Mouse (Mus musculus) liver, embryonic 14.5 days (tissue): Measurements from ENCODE around the gene Ddb1. TPM values are rescaled to one million over a fixed set of nuclear protein-coding genes. Genes with fewer than 3 reads are reported as not detected.

Source experiments
- ATAC-seq: fragments of 200-750 bp; cut with Nextera tagmentation; 2 replicates; pipeline ENCODE4 v1.8.0; 2017; ENCODE audit warnings: moderate number of reproducible peaks, mild to moderate bottlenecking, moderate library complexity; ENCODE audit not compliant: insufficient read depth
- DNase-seq, 3 experiments: peaks; one replicate each; pipeline ENCODE4 v3.0.0-alpha.2; 2012 to 2013; ENCODE audit warnings: low read depth in 3 of 3, low spot score in 3 of 3
- H3K27ac ChIP-seq: fragments of 300-500 bp; sonication (generic); 2 replicates; pipeline ENCODE4 v1.5.1; 2014; ENCODE audit warnings: moderate library complexity, mild to moderate bottlenecking, control low read depth, inconsistent platforms
- H3K27me3 ChIP-seq: fragments of 300-500 bp; sonication (generic); 2 replicates; pipeline ENCODE4 v1.6.1; 2014; ENCODE audit warnings: mild to moderate bottlenecking, low read length, moderate library complexity; ENCODE audit not compliant: control insufficient read depth, insufficient read depth
- H3K36me3 ChIP-seq: fragments of 300-500 bp; sonication (generic); replicated peaks from 2 replicates; pipeline ENCODE4 v1.6.1; 2014; ENCODE audit warnings: low read depth; ENCODE audit not compliant: control insufficient read depth, insufficient read depth
- H3K4me1 ChIP-seq, 2 experiments: fragments of 200-500 bp in 1 of 2; fragments of 300-500 bp in 1 of 2; sonication (generic) in 1 of 2; replicated peaks; 2 replicates each; pipeline ENCODE4 v1.6.1; 2012 to 2014; ENCODE audit warnings: antibody characterized with exemption in 1 of 2, inconsistent platforms in 1 of 2, low read length in 1 of 2; ENCODE audit not compliant: control insufficient read depth in 2 of 2, insufficient read depth in 2 of 2
- H3K4me2 ChIP-seq: fragments of 300-500 bp; sonication (generic); 2 replicates; pipeline ENCODE4 v1.6.1; 2014; ENCODE audit warnings: low read depth, mild to moderate bottlenecking, control low read depth, moderate library complexity
- H3K4me3 ChIP-seq, 2 experiments: fragments of 200-500 bp in 1 of 2; fragments of 300-500 bp in 1 of 2; sonication (generic) in 1 of 2; 2 replicates each; pipeline ENCODE4 v1.5.1; 2012 to 2014; ENCODE audit warnings: low read depth in 2 of 2, low read length in 2 of 2, mild to moderate bottlenecking in 2 of 2, control low read depth in 1 of 2, inconsistent platforms in 1 of 2, moderate library complexity in 1 of 2; ENCODE audit not compliant: insufficient read depth in 1 of 2
- H3K9ac ChIP-seq: fragments of 300-500 bp; sonication (generic); replicated peaks from 2 replicates; pipeline ENCODE4 v1.6.1; 2014; ENCODE audit warnings: mild to moderate bottlenecking, control low read depth, moderate library complexity
- H3K9me3 ChIP-seq: fragments of 300-500 bp; sonication (generic); 2 replicates; pipeline ENCODE4 v1.6.1; 2016; ENCODE audit warnings: low read length, mixed read lengths; ENCODE audit not compliant: control insufficient read depth
- CTCF ChIP-seq: IDR thresholded peaks from 2 replicates; pipeline ENCODE4 v1.5.1; 2016; ENCODE audit warnings: antibody characterized with exemption, low read depth, control low read depth
- EP300 ChIP-seq: IDR thresholded peaks from 2 replicates; pipeline ENCODE4 v1.6.1; 2016; ENCODE audit warnings: antibody characterized with exemption, low read depth
- WGBS: fragments of 180-500 bp; shearing (Covaris S2); extraction: QIAGEN DNeasy Blood & Tissue Kit; methylation state at CpG from one replicate; pipeline ENCODE4 v1.1.7; 2014; ENCODE audit not compliant: insufficient replicate concordance; 5-methylcytosine and 5-hydroxymethylcytosine counted together
- polyA plus RNA-seq, 2 experiments: library from polyadenylated mRNA; depleted of rRNA in 1 of 2; stranded (reverse) in 1 of 2; unstranded in 1 of 2; fragments of >200 nt; fragmentation: Nextera tagmentation in 1 of 2; extraction: Ambion mirVana in 1 of 2; gene quantifications; 2 replicates each; pipeline versions ENCODE4 v1.2.1 to v1.2.3; 2012 to 2014

Gene Ddb1
- polyA plus RNA-seq, 2 experiments = 91.2 to 133 TPM

- peak overlapping the region; percentile 44 for H3K4me2 ChIP-seq
- no peaks in the 10 kb centered on the region for H3K27me3 ChIP-seq
- H3K4me1 ChIP-seq = peaks cover 20 to 21% of the 10 kb centered on the region in 2 experiments
- H3K36me3 ChIP-seq = no peaks in the 10 kb centered on the region
- no peak for ATAC-seq
- H3K4me3 ChIP-seq = no peak overlapping the region
- no peaks in the 10 kb centered on the region for H3K9me3 ChIP-seq
- WGBS = 52% methylated on average over 13 of the region's 13 CpGs
- H3K9ac ChIP-seq = peak overlapping the region; percentile 40; the same call in 1 of the 2 replicates
- TF ChIP-seq EP300 (no peak), CTCF (no peak)
- DNase-seq = no peak
- H3K27ac ChIP-seq = no peak overlapping the region
Measured at GRCm38 (mm10) chr19:10640589-10641378, 35.7 kb downstream of the Ddb1 start.

- Histone ChIP-seq H3K36me3 (no peaks in the 10 kb centered on the region), H3K9me3 (no peaks in the 10 kb centered on the region), H3K4me3 (no peak overlapping the region), H3K27me3 (no peaks in the 10 kb centered on the region), H3K4me2 (no peak overlapping the region), H3K4me1 (peaks cover 0 to under 1% of the 10 kb centered on the region in 2 experiments; a peak in 2 of 4 replicates), H3K27ac (no peak overlapping the region), H3K9ac (no peak overlapping the region)
- 71% methylated on average over 2 of the region's 2 CpGs for WGBS
- ATAC-seq (no peak), DNase-seq (no peak)
- no peak for TF ChIP-seq CTCF
- TF ChIP-seq EP300 = no peak
Measured at GRCm38 (mm10) chr19:10645616-10646015, 40.5 kb downstream of the Ddb1 start.

DNA sequence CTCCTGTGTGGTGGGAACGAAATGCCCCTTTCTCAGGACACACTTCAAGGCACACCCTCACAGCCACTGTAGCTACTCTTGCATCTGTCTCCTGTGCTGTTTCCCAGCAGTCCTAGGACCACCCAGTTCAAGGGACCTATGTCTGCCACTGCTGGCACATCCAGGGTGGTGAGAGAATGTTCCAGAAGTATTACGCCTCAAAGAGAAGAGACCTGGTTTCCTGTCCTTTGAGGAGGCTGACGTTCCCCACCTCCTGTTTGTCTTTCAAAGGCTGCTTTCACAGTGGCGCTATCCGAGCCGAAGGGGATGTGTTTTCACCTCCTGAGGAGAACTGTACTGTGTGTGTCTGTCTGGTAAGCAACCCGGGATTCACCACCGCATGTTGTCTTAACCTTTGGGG, 43.0 kb downstream of the Ddb1 start:
- no peaks in the 10 kb centered on the region for H3K36me3 ChIP-seq
- no peaks in the 10 kb centered on the region for H3K27me3 ChIP-seq
- H3K9ac ChIP-seq = no peak overlapping the region
- TF ChIP-seq CTCF (no peak), EP300 (no peak)
- WGBS = 63% methylated on average over 8 of the region's 8 CpGs
- no peak overlapping the region for H3K27ac ChIP-seq
- DNase-seq (no peak), ATAC-seq (no peak)
- no peaks in the 10 kb centered on the region for H3K9me3 ChIP-seq
- H3K4me3 ChIP-seq = no peak overlapping the region
- peaks cover 0 to 5% of the 10 kb centered on the region in 2 experiments; a peak in 2 of 4 replicates for H3K4me1 ChIP-seq
- no peak overlapping the region for H3K4me2 ChIP-seq

GRCm38 (mm10) chr19:10656058-10656457, 50.9 kb downstream of the Ddb1 start:
- no peak overlapping the region for H3K9ac ChIP-seq
- H3K4me1 ChIP-seq = peaks cover 40 to 58% of the 10 kb centered on the region in 2 experiments
- no peak for DNase-seq
- ATAC-seq = no peak
- no peak overlapping the region for H3K4me2 ChIP-seq
- H3K4me3 ChIP-seq = no peak overlapping the region
- H3K9me3 ChIP-seq = no peaks in the 10 kb centered on the region
- H3K27me3 ChIP-seq = no peaks in the 10 kb centered on the region
- no peaks in the 10 kb centered on the region for H3K36me3 ChIP-seq
- 65% methylated on average over 3 of the region's 3 CpGs for WGBS
- peak overlapping the region; percentile 21 for H3K27ac ChIP-seq
- TF ChIP-seq CTCF (no peak), EP300 (no peak)

- ATAC-seq = no peak
- 78% methylated on average over 5 of the region's 5 CpGs for WGBS
- no peak overlapping the region; the same call in 1 of the 2 replicates for H3K9ac ChIP-seq
Measured at GRCm38 (mm10) chr19:10657742-10658141, 52.6 kb downstream of the Ddb1 start.

More at GRCm38 (mm10) chr19:10657742-10658141, 52.6 kb downstream of the Ddb1 start:
- no peaks in the 10 kb centered on the region for H3K9me3 ChIP-seq
- H3K4me1 ChIP-seq = peaks cover 55 to 69% of the 10 kb centered on the region in 2 experiments
- no peak overlapping the region for H3K4me3 ChIP-seq
- no peaks in the 10 kb centered on the region; the same call in 1 of the 2 replicates for H3K36me3 ChIP-seq
- no peak overlapping the region for H3K4me2 ChIP-seq
- DNase-seq = no peak
- peak overlapping the region; percentile 26 for H3K27ac ChIP-seq
- TF ChIP-seq EP300 = no peak
- no peak for TF ChIP-seq CTCF
- no peaks in the 10 kb centered on the region for H3K27me3 ChIP-seq
